Mouse (Mus musculus) urinary bladder, adult 18-20 months (tissue): ENCODE results near the gene Hdac11.
"Not testable (repeated sequence)": the region's sequence is repeated elsewhere in the genome, so short reads cannot be mapped to it uniquely, and the experiment has no call there.

Source experiments
- DNase-seq, 2 experiments: peaks; one replicate each; pipeline ENCODE4 v3.0.0; 2022; ENCODE audit warnings: low spot score in 2 of 2, mixed read lengths in 2 of 2

The Hdac11 gene

GRCm38 (mm10) chr6:91202571-91202970, 46.1 kb downstream of the Hdac11 start:
- no peak for DNase-seq

- DNase-seq = no peak
Measured at GRCm38 (mm10) chr6:91205346-91205745, 48.9 kb downstream of the Hdac11 start.

DNA sequence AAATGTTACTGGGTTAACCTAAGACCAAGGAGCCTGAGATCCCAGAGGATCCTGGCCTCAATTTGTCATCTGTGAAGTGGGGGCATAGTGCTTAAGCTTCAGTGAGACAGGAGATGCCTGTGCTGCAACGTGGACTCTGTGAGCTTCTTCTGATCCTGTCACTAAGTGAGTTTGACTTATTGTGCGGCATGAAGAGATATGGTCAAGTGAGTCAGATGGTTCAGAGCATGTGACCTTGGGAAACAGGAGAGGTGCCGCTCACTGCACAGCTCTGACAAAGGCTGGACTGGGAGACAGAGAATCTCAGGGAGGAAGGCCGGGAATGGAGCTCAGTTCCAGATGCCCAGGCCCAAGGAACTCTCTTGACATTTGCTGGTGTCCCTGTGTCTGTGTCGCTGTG, 49.3 kb downstream of the Hdac11 start:
- no peak for DNase-seq

- no peak for DNase-seq
Measured at GRCm38 (mm10) chr6:91207491-91207890, 51.0 kb downstream of the Hdac11 start.

DNA sequence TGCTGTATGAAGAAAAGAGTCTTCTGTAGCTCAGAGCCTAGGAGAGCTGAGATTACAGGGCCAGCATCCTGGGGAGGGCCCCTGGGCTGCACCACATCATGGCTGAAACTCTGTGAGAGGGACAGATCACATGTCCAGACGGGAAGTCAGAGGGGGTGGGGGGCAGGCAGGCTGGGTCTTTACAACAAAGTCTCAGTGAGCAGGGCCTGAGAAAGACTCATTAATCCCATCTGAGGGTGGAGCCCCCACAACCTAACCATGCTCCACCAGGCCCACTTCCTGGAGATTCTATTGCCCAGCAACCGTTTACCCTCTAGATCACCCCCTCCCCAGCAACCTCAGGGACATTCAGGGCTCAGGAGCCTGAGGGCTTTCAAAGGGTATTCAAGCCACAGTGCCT, 53.3 kb downstream of the Hdac11 start:
- DNase-seq = no peak

DNA sequence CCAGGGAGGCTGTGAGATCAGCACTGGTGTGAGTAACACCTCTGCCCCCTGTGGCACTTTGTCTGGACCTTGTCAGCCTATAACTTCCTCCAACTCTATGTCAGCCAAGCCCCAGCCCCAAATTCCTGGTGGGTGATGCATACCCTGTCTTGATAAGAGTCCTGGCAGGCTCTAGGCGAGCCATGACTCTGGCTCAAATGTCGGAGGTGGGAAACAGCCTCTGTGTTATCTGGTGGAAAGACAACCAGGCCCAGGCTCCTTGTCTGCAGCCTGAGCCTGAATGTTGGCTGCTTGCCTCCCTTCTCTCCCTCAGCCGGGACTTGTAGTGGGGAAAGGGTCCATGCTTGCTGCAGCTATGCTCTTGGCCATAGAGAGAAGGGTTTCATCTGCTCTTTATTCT, 54.4 kb downstream of the Hdac11 start:
- no peak for DNase-seq

DNA sequence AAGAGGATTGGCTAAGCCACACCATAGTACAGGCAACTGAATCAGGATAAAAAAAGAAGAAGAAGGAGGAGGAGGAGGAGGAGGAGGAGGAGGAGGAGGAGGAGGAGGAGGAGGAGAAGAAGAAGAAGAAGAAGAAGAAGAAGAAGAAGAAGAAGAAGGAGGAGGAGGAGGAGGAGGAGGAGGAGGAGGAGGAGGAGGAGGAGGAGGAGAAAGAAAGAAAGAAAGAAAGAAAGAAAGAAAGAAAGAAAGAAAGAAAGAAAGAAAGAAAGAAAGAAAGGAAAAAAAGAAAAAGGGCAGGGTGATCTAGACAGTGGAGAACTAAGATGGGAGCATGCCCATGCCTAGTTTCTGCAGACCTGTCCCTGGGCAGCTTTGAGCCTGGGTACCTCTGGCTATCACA, 55.7 kb downstream of the Hdac11 start, which contains the start of gene Fbln2:
Gene Fbln2 (plus strand): TSS at position 301 of the 400 bp plus-strand sequence.
- not testable (repeated sequence) for DNase-seq

DNA sequence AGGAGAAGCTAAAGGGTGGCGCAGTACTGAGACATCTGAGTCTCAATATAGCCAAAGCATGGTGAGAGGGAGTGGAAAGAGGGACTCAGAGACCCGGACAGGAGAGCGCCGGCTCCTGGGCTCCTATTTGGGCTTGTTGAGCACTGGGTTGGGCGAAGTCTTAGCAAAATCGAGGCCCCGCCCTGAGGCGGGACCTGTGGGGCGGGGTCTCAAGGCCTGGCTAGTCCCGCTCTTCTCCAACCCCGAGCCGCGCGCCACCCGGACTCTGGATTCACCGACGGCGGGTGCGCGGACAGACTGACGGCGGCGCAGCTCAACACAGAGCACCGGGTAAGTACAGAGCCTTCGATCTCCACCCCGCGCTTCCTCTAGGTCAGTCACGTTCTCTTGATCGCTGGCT, 56.1 kb downstream of the Hdac11 start:
- DNase-seq = peak; percentile 23 to 54

DNA sequence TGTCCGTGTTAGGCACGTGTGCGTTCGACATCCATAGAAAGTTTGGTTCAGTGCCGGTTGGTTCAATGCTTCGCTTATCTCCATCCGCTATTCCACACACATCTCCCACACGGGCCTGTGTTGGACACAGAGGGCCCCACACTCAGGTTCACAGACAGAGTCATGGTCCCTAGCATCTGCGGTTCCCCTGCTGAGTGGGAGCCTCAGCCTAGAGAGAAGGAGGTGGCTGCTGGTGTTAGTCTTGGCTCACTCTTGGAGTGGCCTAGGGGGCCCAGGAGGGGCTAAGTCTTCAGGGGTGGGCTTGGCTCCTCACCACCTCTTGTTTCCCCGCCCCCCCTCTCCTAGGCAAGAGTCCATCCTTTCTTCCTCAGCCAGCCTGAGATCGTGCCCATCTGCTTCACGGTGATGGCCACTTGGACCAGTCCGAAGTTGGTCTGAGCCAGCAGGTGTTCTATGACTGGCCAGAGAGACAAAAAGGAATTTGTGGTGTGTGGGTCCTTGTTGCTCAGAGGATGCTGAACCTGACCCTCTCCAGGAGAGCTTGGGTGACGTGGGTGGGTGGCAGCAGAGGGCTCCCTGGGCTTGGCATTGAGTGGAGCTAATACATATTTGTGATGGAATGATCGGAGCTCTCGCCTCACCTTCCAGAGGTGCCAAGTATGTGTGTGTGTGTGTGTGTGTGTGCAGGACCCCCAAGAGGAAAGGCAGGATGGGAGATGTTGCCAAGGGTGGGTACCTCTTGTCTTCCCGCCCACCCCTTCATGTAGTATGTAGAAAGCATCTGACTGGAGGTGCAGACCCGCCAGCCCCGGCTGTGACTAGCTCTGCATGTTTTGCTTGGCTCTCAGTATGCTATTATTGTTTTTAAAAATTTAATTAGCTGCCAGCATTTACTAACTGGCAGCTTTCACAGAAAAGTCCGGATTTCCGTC, 57.1 kb downstream of the Hdac11 start:
- no peak for DNase-seq

- no peak for DNase-seq
Measured at GRCm38 (mm10) chr6:91215454-91215853, 59.0 kb downstream of the Hdac11 start.

DNA sequence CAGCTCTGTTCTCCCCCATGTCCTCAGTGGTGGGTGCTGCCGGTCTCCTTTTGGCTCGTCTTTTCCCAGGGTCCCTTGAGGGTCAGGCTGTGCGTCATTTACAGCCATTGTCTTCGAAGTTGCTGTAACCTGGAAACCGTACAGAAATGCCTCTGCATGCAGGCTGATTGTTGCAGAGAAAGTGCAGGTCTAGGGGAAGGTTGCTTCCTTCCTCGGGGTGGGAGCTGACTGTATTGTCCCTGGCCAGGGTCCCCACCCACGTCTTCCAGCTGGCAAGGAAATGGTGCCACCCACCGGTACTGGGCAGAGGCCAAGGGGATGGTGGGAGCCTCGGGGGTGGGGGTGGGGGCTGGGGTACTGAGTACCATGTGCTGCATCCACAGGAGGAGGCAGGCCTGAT, 62.0 kb downstream of the Hdac11 start:
- no peak for DNase-seq

- no peak for DNase-seq
Measured at GRCm38 (mm10) chr6:91218871-91219270, 62.4 kb downstream of the Hdac11 start.

DNA sequence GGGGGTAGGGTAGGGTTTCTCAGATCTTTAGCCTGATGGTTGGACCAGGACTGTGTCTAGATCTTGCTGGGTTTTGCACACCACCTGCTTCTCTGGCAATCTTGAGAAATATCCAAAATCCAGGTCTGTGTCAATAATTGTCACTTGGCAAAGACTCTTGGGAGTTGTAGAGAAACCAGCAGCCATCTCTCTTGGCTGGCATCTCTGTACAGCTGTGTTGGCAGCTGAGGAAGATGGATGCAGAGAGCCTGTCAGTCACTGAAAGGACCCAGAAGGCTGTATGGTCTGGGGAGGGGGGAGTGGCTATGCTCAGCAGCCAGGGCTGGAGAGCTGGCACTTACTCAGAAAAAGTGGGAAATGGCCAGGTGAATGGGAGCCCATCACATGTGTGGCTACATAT, 63.6 kb downstream of the Hdac11 start:
- DNase-seq = no peak

GRCm38 (mm10) chr6:91221094-91221493, 64.6 kb downstream of the Hdac11 start:
- no peak for DNase-seq

DNA sequence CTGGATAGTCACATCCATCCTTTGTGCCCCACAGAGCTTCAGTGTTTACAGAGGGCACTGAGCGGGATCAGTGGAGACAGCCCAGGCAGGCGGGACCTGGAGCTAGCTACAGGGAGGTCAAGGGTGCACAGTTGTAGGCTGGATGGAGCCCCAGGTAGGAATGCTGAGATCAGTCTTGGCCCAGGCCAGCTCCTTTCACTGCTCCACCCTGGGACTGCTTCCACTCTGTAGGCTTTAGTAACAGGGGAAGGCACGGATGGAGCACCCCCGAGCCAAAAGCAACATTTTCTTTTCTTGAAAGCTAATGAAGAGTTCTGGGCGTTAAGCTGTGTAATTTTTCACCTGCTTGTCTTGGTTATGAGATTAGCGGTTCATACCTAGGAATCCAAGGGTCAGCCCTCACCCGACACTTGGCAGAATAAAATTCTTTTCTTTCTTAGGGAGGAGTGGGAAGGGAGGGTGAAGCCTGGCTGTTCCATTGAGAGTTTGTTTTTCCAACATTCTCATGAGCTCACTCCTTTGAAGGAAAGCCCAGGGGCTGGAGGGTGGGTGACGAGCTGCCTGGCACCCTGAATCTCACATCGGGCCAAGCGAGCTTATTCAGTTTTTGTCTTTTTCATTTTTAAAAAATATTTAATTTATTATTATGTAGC, 66.4 kb downstream of the Hdac11 start:
- no peak for DNase-seq
